Comparison of ENCODE assay signal across 15 mouse cellular contexts in the genomic region with DNA sequence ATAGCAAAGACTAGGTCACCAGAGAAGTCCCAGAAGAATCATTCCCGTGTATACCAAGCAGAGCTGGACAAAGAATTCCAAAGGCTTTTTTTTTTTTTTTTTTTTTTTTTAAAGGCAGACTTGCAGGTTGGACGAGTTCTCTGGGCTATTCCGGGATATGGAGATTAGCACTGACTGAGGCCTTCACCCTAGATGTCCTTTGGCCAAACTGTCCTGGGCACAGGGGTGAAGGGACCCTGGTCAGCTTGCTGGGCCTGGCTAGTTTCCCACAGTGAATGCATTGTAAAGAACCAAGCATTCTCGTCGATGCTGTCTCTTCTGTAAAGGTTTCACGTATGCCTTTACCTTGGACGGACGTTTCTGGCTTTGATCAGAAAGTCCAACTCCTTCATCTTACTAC.
DNase-seq lines count a peak whose midpoint lies in the region; ATAC-seq and TF ChIP-seq lines count a peak whose summit lies in the region.
"Had no signal": no experiment of that assay in that cellular context is flagged by ENCODE, and none has a peak within 500 bp of the region (broad histone marks: within the 10 kb centered on the region; RNA-seq: fewer than 3 reads in every experiment).

No protein-coding gene starts in this region.

- DNase-seq in heart, adult 11 months: peak; percentile 91
- DNase-seq in heart, postnatal 25 days (ENCODE audit: low spot score): no peak
- peak; percentile 87 for DNase-seq in liver, adult 2 months (ENCODE audit: extremely low read depth, low read depth, low spot score)
- DNase-seq in liver, embryonic 11.5 days (ENCODE audit: low spot score): no peak
- peak; percentile 39 for DNase-seq in kidney, adult 9 months
- DNase-seq in thymus, adult 18-20 months: no peak
- DNase-seq: cerebellum, adult 9-10 months; layer of hippocampus, postnatal 36 days; right cerebral cortex, postnatal 14 days; thymus, postnatal 25 days had no signal

- no peak overlapping the region for H3K27ac ChIP-seq in liver, adult 2 months (replicated peaks; ENCODE audit: insufficient read depth, low read depth, low read length)
- H3K27ac ChIP-seq in liver, embryonic 11.5 days (ENCODE audit: low read depth, low read length): no peak overlapping the region
- H3K27ac ChIP-seq in liver, embryonic 15.5 days (replicated peaks): peak overlapping the region; percentile 76
- H3K27ac ChIP-seq: limb, embryonic 10.5 days; neural tube, embryonic 13.5 days had no signal

- intact Hi-C loops in heart, postnatal 25 days (cut with DNase I): loop anchor here (5.0 kb wide), 2 partner anchors 130 to 255 kb away; a partner anchor contains a TSS

- no peaks in the 10 kb centered on the region for H3K36me3 ChIP-seq in liver, adult 2 months (ENCODE audit: control insufficient read depth, insufficient read depth, low read length)
- no peaks in the 10 kb centered on the region for H3K36me3 ChIP-seq in liver, embryonic 11.5 days (ENCODE audit: control insufficient read depth, insufficient read depth, low read length)
- no peaks in the 10 kb centered on the region for H3K36me3 ChIP-seq in liver, embryonic 15.5 days (replicated peaks)
- H3K36me3 ChIP-seq: G1E; limb, embryonic 10.5 days; neural tube, embryonic 13.5 days had no signal

- WGBS in liver, adult 2 months: 43% methylated on average over 8 of the region's 8 CpGs
- WGBS in liver, embryonic 11.5 days: 79% methylated on average over 8 of the region's 8 CpGs
- 79% methylated on average over 8 of the region's 8 CpGs for WGBS in liver, embryonic 15.5 days (ENCODE audit: insufficient replicate concordance)

- no peaks in the 10 kb centered on the region for H3K79me2 ChIP-seq in liver, adult 2 months (ENCODE audit: control insufficient read depth, insufficient read depth, low read length)

- no peak overlapping the region for H3K9ac ChIP-seq in liver, adult 2 months (ENCODE audit: low read depth, low read length)
- H3K9ac ChIP-seq in liver, embryonic 11.5 days (ENCODE audit: low read depth, low read length): no peak overlapping the region
- H3K9ac ChIP-seq in liver, embryonic 15.5 days: no peak overlapping the region
- H3K9ac ChIP-seq: neural tube, embryonic 13.5 days had no signal

- ATAC-seq in liver, embryonic 11.5 days (replicated peaks; ENCODE audit: low FRiP score): no peak
- no peak for ATAC-seq in liver, embryonic 15.5 days (ENCODE audit: insufficient read depth)
- ATAC-seq in activated CD4-positive, CD25-positive, alpha-beta regulatory T cell, adult 4 months: no peak

- no peak for TF ChIP-seq POLR2A in liver, adult 2 months (IDR thresholded peaks at IDR 0.05; ENCODE audit: extremely low read depth, insufficient read depth, low read length)

- no peak for TF ChIP-seq CTCF in liver, adult 2 months (IDR thresholded peaks at IDR 0.05; ENCODE audit: low read depth, low read length)

- H3K4me3 ChIP-seq in liver, adult 2 months (ENCODE audit: insufficient read depth, low read depth, low read length): no peak overlapping the region
- H3K4me3 ChIP-seq in liver, embryonic 11.5 days (ENCODE audit: low read depth, low read length): no peak overlapping the region
- no peak overlapping the region for H3K4me3 ChIP-seq in liver, embryonic 15.5 days (replicated peaks)
- H3K4me3 ChIP-seq: limb, embryonic 10.5 days; neural tube, embryonic 13.5 days had no signal

- H3K27me3 ChIP-seq in liver, adult 2 months (ENCODE audit: control insufficient read depth, insufficient read depth, low read length): no peaks in the 10 kb centered on the region
- H3K27me3 ChIP-seq in liver, embryonic 11.5 days (replicated peaks; ENCODE audit: control insufficient read depth, insufficient read depth, low read length): no peaks in the 10 kb centered on the region
- no peaks in the 10 kb centered on the region for H3K27me3 ChIP-seq in liver, embryonic 15.5 days
- H3K27me3 ChIP-seq: neural tube, embryonic 13.5 days had no signal

- H3K4me1 ChIP-seq in liver, adult 2 months (ENCODE audit: control insufficient read depth, insufficient read depth, low read length): peaks cover 15% of the 10 kb centered on the region
- H3K4me1 ChIP-seq in liver, embryonic 11.5 days (replicated peaks; ENCODE audit: control insufficient read depth, insufficient read depth, low read length): peaks cover 37% of the 10 kb centered on the region
- H3K4me1 ChIP-seq in liver, embryonic 15.5 days (replicated peaks): peaks cover 87% of the 10 kb centered on the region

- no peaks in the 10 kb centered on the region for H3K9me3 ChIP-seq in liver, embryonic 11.5 days (ENCODE audit: control insufficient read depth, low read length)
- no peaks in the 10 kb centered on the region for H3K9me3 ChIP-seq in liver, embryonic 15.5 days (replicated peaks)
- H3K9me3 ChIP-seq: G1E; limb, embryonic 10.5 days; neural tube, embryonic 13.5 days had no signal

- no peak overlapping the region for H3K4me2 ChIP-seq in liver, embryonic 11.5 days
- H3K4me2 ChIP-seq in liver, embryonic 15.5 days: no peak overlapping the region
- H3K4me2 ChIP-seq: neural tube, embryonic 13.5 days had no signal

Comparison
In these comparisons a context has a peak if more than half of its experiments do, and no peak if none do; other contexts are left out.
1. DNase-seq: peak in heart, adult 11 months (single experiment), liver, adult 2 months (single experiment) and kidney, adult 9 months (single experiment); none in heart, postnatal 25 days (single experiment), liver, embryonic 11.5 days (single experiment) and thymus, adult 18-20 months (0 of 2).